Mouse (Mus musculus) lung, postnatal 14 days (tissue): Measurements from ENCODE around the gene Dtx1.

Experiments used
- DNase-seq: peaks from one replicate; pipeline ENCODE4 v3.0.0; 2021

Dtx1 gene

GRCm38 (mm10) chr5:120702969-120703368, 8.8 kb downstream of the Dtx1 start:
- no peak for DNase-seq

- DNase-seq, result no peak
These were observed 9.3 kb downstream of the Dtx1 start for GRCm38 (mm10) chr5:120702421-120702820.

- no peak for DNase-seq
These were observed 10.5 kb downstream of the Dtx1 start for GRCm38 (mm10) chr5:120700996-120701790.

GRCm38 (mm10) chr5:120698801-120699391, 12.8 kb downstream of the Dtx1 start:
- DNase-seq, result peak; percentile 38

GRCm38 (mm10) chr5:120698181-120698580, 13.5 kb downstream of the Dtx1 start:
- DNase-seq, result no peak

GRCm38 (mm10) chr5:120696865-120697264, 14.9 kb downstream of the Dtx1 start:
- no peak for DNase-seq

GRCm38 (mm10) chr5:120696057-120696743, 15.5 kb downstream of the Dtx1 start:
- DNase-seq, result no peak

- no peak for DNase-seq
These were observed 17.0 kb downstream of the Dtx1 start for GRCm38 (mm10) chr5:120694695-120695074.

DNA sequence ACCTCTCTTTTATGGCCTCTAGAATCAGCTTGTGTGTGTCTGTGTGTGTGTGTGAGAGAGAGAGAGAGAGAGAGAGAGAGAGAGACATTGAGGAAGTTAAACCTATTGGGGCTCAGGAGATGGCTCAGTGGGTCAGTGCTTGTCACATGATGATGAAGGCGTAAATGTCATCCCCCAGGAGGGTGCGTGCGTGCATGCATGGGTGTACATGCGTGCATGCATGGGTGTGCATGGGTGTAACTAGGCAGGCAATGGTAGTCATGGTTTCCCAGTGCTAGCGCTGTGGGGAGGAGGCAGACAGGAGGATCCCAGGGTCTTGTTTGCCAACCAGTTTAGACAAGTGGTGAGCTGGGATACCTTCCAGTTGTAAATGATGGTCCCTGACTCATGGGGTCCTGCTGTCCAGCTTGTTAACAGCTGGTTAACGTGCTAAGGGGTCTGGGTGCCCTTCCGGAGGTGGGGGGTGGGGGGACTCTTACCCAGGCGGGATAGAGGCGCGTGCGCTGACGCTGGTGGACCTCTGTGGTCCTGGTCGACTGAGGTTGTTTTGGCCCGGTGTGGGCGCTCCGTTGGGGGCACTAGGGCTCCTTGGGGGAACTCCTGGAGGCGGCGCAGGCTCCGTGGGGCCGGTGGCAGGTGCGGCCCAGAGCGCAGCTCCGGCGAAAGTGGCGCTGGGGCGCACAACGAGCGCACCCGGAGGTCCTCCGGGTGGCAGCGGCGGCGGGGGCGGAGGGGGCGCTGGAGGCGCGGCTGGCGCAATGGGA, 17.6 kb downstream of the Dtx1 start:
- no peak for DNase-seq

- no peak for DNase-seq
These were observed 19.7 kb downstream of the Dtx1 start for GRCm38 (mm10) chr5:120692034-120692433.

- no peak for DNase-seq
These were observed 21.3 kb downstream of the Dtx1 start for GRCm38 (mm10) chr5:120690417-120690816.

GRCm38 (mm10) chr5:120688434-120688833, 23.3 kb downstream of the Dtx1 start:
- DNase-seq, result no peak

- no peak for DNase-seq
These were observed 23.8 kb downstream of the Dtx1 start for GRCm38 (mm10) chr5:120687897-120688296.

DNA sequence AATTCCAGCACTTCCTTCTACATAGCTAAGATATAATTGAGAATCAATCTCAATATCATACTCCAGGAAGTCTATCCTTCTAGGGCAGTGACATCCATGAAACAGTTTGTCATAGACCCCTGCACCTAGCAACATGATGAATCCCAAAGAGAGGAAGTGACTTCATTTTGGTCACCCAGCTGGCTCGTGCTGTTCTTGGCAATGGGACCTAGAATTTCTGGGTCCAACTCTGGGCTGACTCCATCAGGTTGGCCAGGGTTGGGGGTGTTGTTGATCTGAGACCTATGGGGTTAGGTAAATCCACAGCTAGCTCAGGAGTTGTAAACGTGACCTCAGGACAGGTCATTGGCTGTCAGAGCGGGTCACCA, 24.3 kb downstream of the Dtx1 start:
- no peak for DNase-seq

- no peak for DNase-seq
These were observed 24.8 kb downstream of the Dtx1 start for GRCm38 (mm10) chr5:120686749-120687483.

- DNase-seq, result no peak
These were observed 26.0 kb downstream of the Dtx1 start for GRCm38 (mm10) chr5:120685678-120686077.

GRCm38 (mm10) chr5:120682982-120683771, 28.6 kb downstream of the Dtx1 start:
- no peak for DNase-seq

- no peak for DNase-seq
These were observed 30.8 kb downstream of the Dtx1 start for GRCm38 (mm10) chr5:120680918-120681317.

- DNase-seq, result peak; percentile 68
These were observed 31.8 kb downstream of the Dtx1 start for GRCm38 (mm10) chr5:120679676-120680555.

GRCm38 (mm10) chr5:120677516-120677915, 34.2 kb downstream of the Dtx1 start:
- no peak for DNase-seq
